Mouse (Mus musculus): ENCODE data around the gene Tsga10ip. TPM values are rescaled to one million over a fixed set of nuclear protein-coding genes. Genes with fewer than 3 reads are reported as not detected.
"Not testable (repeated sequence)": the region's sequence is repeated elsewhere in the genome, so short reads cannot be mapped to it uniquely, and the experiment has no call there.

Gene Tsga10ip
- total RNA-seq, 4 experiments from 2014 or later = 0.17 TPM; not detected in 3

- DNase-seq = no peak
Observed at GRCm38 (mm10) chr19:5388011-5388441, 14.3 kb downstream of the Tsga10ip start.

- DNase-seq = no peak
Observed at GRCm38 (mm10) chr19:5384715-5385114, 17.6 kb downstream of the Tsga10ip start.

- DNase-seq = no peak
Observed at GRCm38 (mm10) chr19:5383326-5383725, 19.0 kb downstream of the Tsga10ip start.

- DNase-seq = no peak
Observed at GRCm38 (mm10) chr19:5377446-5377845, 24.9 kb downstream of the Tsga10ip start.

GRCm38 (mm10) chr19:5374748-5375147, 27.6 kb downstream of the Tsga10ip start:
- no peak for DNase-seq

GRCm38 (mm10) chr19:5374177-5374576, 28.1 kb downstream of the Tsga10ip start:
- DNase-seq = no peak

- DNase-seq = no peak
Observed at GRCm38 (mm10) chr19:5372724-5373123, 29.6 kb downstream of the Tsga10ip start.

GRCm38 (mm10) chr19:5370932-5371331, 31.4 kb downstream of the Tsga10ip start:
- DNase-seq = no peak

- DNase-seq = no peak
Observed at GRCm38 (mm10) chr19:5367455-5367854, 34.9 kb downstream of the Tsga10ip start.

- DNase-seq = no peak
Observed at GRCm38 (mm10) chr19:5367053-5367359, 35.3 kb downstream of the Tsga10ip start, which contains the start of gene Banf1. TSS of gene Banf1 (minus strand) at chr19:5367168.

GRCm38 (mm10) chr19:5366175-5367052, 35.9 kb downstream of the Tsga10ip start, which contains the start of gene Eif1ad:
TSS of gene Eif1ad (plus strand) at chr19:5366741.
- peak; percentile 90 for DNase-seq

- DNase-seq = no peak
Observed at GRCm38 (mm10) chr19:5365751-5366150, 36.6 kb downstream of the Tsga10ip start.

GRCm38 (mm10) chr19:5364124-5364523, 38.2 kb downstream of the Tsga10ip start:
- DNase-seq = no peak

- no peak for DNase-seq
Observed at GRCm38 (mm10) chr19:5362186-5362585, 40.1 kb downstream of the Tsga10ip start.

GRCm38 (mm10) chr19:5356080-5356479, 46.2 kb downstream of the Tsga10ip start:
- no peak for DNase-seq

- DNase-seq = no peak
Observed at GRCm38 (mm10) chr19:5353609-5354008, 48.7 kb downstream of the Tsga10ip start.

- DNase-seq = not testable (repeated sequence)
Observed at GRCm38 (mm10) chr19:5349502-5349873, 52.8 kb downstream of the Tsga10ip start, which contains the start of gene Cst6. TSS of gene Cst6 (minus strand) at chr19:5349574.

GRCm38 (mm10) chr19:5348526-5349501, 53.5 kb downstream of the Tsga10ip start:
- no peak for DNase-seq

GRCm38 (mm10) chr19:5348064-5348463, 54.3 kb downstream of the Tsga10ip start:
- DNase-seq = no peak

- DNase-seq = no peak
Observed at GRCm38 (mm10) chr19:5345297-5346131, 56.8 kb downstream of the Tsga10ip start.

GRCm38 (mm10) chr19:5341360-5341759, 61.0 kb downstream of the Tsga10ip start:
- DNase-seq = no peak
